Mouse (Mus musculus) lung, embryonic 14.5 days (tissue): Measurements from ENCODE around the gene Mei4. TPM values are rescaled to one million over a fixed set of nuclear protein-coding genes. Genes with fewer than 3 reads are reported as not detected.

Experiments
- ATAC-seq: fragments of 200-750 bp; cut with Nextera tagmentation; 2 replicates; pipeline ENCODE4 v1.8.0; 2017; ENCODE audit warnings: mild to moderate bottlenecking, moderate TSS enrichment, moderate library complexity; ENCODE audit not compliant: insufficient read depth
- DNase-seq: peaks from one replicate; pipeline ENCODE4 v3.0.0-alpha.2; 2015
- H3K27ac ChIP-seq: fragments of 300-500 bp; sonication (generic); 2 replicates; pipeline ENCODE4 v1.5.1; 2014; ENCODE audit warnings: low read depth, mild to moderate bottlenecking, moderate library complexity
- H3K27me3 ChIP-seq: fragments of 300-500 bp; sonication (generic); 2 replicates; pipeline ENCODE4 v1.6.1; 2014; ENCODE audit warnings: low read length, control low read depth; ENCODE audit not compliant: insufficient read depth
- H3K36me3 ChIP-seq: fragments of 300-500 bp; sonication (generic); 2 replicates; pipeline ENCODE4 v1.6.1; 2014; ENCODE audit warnings: control low read depth; ENCODE audit not compliant: insufficient read depth
- H3K4me1 ChIP-seq: fragments of 300-500 bp; sonication (generic); 2 replicates; pipeline ENCODE4 v1.6.1; 2014; ENCODE audit warnings: antibody characterized with exemption, control low read depth; ENCODE audit not compliant: insufficient read depth
- H3K4me2 ChIP-seq: fragments of 300-500 bp; sonication (generic); 2 replicates; pipeline ENCODE4 v1.6.1; 2014; ENCODE audit warnings: mild to moderate bottlenecking
- H3K4me3 ChIP-seq: fragments of 300-500 bp; sonication (generic); 2 replicates; pipeline ENCODE4 v1.5.1; 2014; ENCODE audit warnings: low read depth, low read length
- H3K9ac ChIP-seq: fragments of 300-500 bp; sonication (generic); 2 replicates; pipeline ENCODE4 v1.6.1; 2014
- H3K9me3 ChIP-seq: fragments of 300-500 bp; sonication (generic); 2 replicates; pipeline ENCODE4 v1.6.1; 2016; ENCODE audit warnings: low read depth, low read length, control low read depth
- CTCF ChIP-seq: IDR thresholded peaks from 2 replicates; pipeline ENCODE4 v1.5.1; 2016; ENCODE audit warnings: antibody characterized with exemption, low read depth
- WGBS: fragments of 180-500 bp; shearing (Covaris S2); extraction: QIAGEN DNeasy Blood & Tissue Kit; methylation state at CpG from one replicate; pipeline ENCODE4 v1.1.7; 2014; 5-methylcytosine and 5-hydroxymethylcytosine counted together
- polyA plus RNA-seq: library from polyadenylated mRNA; unstranded; fragments of >200 nt; fragmentation: Nextera tagmentation; extraction: Ambion mirVana; gene quantifications from 2 replicates; pipeline ENCODE4 v1.2.1, GENCODE M21; 2014

Gene Mei4
- polyA plus RNA-seq, 1 experiment from 2014 or later = 0.86 TPM

DNA sequence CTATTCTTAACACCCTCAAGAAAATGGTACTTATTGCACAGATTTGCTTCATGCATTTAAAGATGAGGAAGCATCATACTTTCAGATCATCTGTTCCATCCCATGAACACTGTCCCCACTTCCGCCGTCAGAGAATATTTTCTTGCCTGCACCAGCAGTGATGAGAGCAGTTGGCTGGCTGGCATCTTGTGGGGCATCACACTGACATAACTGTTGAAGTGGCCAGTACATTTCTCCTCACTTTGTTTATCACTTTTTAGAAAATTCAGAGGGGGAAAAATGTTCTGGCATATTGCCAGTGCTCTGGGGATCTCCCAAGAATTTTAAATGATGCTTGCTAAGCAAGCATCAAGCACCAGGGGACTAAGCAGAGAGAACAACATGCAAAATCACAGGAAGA, 251.4 kb downstream of the Mei4 start:
- WGBS = 68% methylated on average over 2 of the region's 2 CpGs
- DNase-seq (peak; percentile 64), ATAC-seq (no peak)
- Histone ChIP-seq H3K27ac (no peak overlapping the region), H3K27me3 (no peaks in the 10 kb centered on the region), H3K9me3 (no peaks in the 10 kb centered on the region), H3K9ac (no peak overlapping the region), H3K4me2 (no peak overlapping the region), H3K4me3 (no peak overlapping the region), H3K36me3 (no peaks in the 10 kb centered on the region), H3K4me1 (no peaks in the 10 kb centered on the region)
- TF ChIP-seq CTCF = no peak

DNA sequence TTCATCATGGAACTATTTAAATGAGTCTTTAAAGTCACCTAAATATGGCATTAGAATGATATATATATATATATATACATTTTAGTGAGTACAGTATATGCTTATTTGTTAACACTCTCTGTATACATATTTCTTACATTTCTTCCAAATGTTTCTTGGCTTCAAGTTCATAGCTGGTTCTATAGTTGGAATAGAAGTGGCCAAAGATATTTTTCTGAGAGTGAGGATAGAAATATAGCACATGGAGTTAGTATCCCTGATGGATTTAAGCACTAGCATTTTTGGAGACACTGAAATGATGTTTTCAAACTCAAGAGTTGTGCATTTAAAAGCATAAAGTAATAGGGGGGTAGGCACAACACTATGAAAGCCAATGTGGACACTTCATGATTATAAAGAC, 272.6 kb downstream of the Mei4 start:
- Histone ChIP-seq H3K4me3 (no peak overlapping the region), H3K9me3 (no peaks in the 10 kb centered on the region), H3K4me1 (no peaks in the 10 kb centered on the region), H3K4me2 (no peak overlapping the region), H3K9ac (no peak overlapping the region), H3K36me3 (no peaks in the 10 kb centered on the region), H3K27me3 (no peaks in the 10 kb centered on the region), H3K27ac (no peak overlapping the region)
- TF ChIP-seq CTCF = no peak
- ATAC-seq (no peak), DNase-seq (peak; percentile 56)

DNA sequence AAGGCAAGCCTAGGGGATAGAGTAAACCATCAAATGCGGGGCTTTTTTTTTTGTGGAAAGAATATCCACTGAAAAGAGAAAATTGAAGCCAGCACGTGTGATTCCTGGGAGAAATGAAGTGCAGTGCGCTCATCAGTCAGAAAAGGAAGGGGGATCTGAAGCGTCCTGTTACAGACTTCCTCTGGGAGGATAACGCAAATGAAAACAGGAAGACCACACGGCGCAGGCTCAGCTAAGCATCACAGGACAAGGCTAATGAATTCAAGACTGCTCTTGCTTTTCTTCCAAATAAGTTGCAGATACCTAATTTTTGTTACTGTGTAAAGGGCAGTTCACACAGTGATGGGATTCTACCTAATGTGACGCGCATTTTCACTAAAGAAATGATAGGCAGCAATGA, 296.7 kb downstream of the Mei4 start:
- 45% methylated on average over 9 of the region's 9 CpGs for WGBS

DNA sequence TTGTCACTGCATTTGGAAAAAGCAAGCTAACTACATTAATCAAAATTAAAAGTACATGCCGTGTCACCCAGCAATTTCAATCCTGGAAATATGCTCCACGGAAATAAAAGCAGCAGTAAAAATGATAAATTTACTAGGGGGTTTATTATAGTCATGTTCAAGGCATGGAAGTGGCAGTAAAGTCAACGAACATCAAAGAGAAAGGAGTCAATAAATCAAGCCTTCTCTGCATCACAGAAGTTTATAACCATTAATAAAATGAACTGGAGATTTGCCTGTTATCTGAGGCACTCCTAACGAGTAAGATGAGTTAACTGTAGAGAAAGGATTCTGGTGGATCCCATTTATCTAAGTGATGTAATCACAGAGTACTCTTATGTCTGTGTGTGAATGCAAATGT, 298.9 kb downstream of the Mei4 start:
- Histone ChIP-seq H3K4me1 (no peaks in the 10 kb centered on the region), H3K27me3 (no peaks in the 10 kb centered on the region), H3K36me3 (no peaks in the 10 kb centered on the region), H3K9me3 (no peaks in the 10 kb centered on the region), H3K9ac (no peak overlapping the region), H3K4me2 (no peak overlapping the region), H3K4me3 (no peak overlapping the region), H3K27ac (no peak overlapping the region)
- DNase-seq (no peak), ATAC-seq (no peak)
- no peak for TF ChIP-seq CTCF
- 27% methylated on average over 4 of the region's 4 CpGs for WGBS

More for the DNA sequence above, 296.7 kb downstream of the Mei4 start:
- Histone ChIP-seq H3K4me3 (no peak overlapping the region), H3K27ac (no peak overlapping the region), H3K9ac (no peak overlapping the region), H3K27me3 (no peaks in the 10 kb centered on the region), H3K4me2 (peak overlapping the region; percentile 44), H3K9me3 (no peaks in the 10 kb centered on the region), H3K36me3 (no peaks in the 10 kb centered on the region), H3K4me1 (no peaks in the 10 kb centered on the region)
- DNase-seq = peak; percentile 17
- ATAC-seq = no peak
- TF ChIP-seq CTCF = no peak

DNA sequence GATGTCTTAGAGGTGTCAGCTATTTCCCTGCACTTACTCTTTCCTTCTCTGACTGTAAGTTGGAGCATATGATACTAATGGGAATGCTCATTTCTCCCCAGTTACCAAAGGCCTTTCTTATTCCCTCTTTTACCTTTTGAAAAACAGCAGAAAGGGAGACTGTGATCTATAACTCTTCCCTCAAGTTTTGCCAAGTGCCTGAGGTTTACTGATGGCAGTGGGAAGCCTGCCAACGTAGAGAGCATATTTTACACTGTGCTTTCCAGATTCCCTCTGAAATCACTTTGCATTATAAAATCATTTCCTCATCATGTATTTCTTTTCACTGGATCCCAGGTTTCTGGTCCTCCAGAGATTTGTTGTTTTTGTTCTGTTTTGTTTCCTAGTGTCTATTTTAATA, 354.5 kb downstream of the Mei4 start:
- Histone ChIP-seq H3K9ac (no peak overlapping the region), H3K4me3 (no peak overlapping the region), H3K9me3 (no peaks in the 10 kb centered on the region), H3K36me3 (no peaks in the 10 kb centered on the region), H3K4me1 (no peaks in the 10 kb centered on the region), H3K4me2 (no peak overlapping the region), H3K27me3 (no peaks in the 10 kb centered on the region), H3K27ac (no peak overlapping the region)
- no peak for TF ChIP-seq CTCF
- DNase-seq (peak; percentile 65), ATAC-seq (no peak)
- whole genome bisulfite sequencing = 36% methylated on average over 1 of the region's 1 CpGs

DNA sequence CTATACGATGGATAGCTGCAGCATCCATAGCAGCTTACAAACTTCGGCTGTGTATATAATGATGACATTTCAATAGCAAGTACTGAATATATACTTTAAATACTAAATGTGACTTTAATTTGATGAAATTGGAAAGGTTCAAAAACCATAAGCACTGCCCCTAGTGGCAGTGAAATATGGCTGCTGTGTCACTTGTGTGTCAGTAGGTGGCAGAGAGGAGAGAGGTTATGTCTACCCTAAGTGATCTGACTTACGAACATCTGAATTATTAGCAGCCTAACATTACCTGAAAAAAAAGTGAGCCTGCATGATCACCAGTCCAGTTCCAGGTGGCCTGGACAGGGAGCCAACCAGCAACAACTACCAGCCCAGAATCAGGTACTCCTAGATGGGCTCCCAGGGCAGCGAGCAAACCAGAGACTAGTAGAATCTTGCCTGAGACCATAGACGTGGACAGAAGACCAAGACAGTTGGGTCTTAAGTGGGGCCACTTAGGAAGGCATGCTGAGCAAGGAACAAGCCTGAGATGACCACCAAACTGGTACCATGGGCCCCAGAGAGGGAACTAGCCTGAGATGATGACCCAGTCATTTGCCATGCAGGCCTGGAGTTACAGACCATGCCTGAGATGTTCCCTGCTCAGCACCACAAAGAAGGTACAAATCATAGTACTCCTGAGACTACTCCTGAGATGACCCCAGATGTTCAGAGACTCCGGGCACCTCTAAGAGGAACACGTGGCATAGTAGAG, 384.4 kb downstream of the Mei4 start:
- no peak overlapping the region for H3K9ac ChIP-seq
- no peaks in the 10 kb centered on the region for H3K4me1 ChIP-seq
- H3K4me2 ChIP-seq = no peak overlapping the region
- no peaks in the 10 kb centered on the region for H3K9me3 ChIP-seq
- peak; percentile 39 for DNase-seq
- H3K27ac ChIP-seq = no peak overlapping the region
- no peak overlapping the region for H3K4me3 ChIP-seq
- 80% methylated on average over 7 of the region's 7 CpGs for WGBS
- no peaks in the 10 kb centered on the region for H3K27me3 ChIP-seq
- ATAC-seq = no peak
- TF ChIP-seq CTCF = peak; percentile 75
- H3K36me3 ChIP-seq = no peaks in the 10 kb centered on the region

Other genes starting within 250 kb of the Mei4 start
- 0.16 and 0.18 TPM in 2 replicates for gene Htr1b, start 229.8 kb upstream of the Mei4 start, polyA plus RNA-seq